Mouse (Mus musculus): ENCODE measurements around the gene Timeless.

Timeless gene

GRCm38 (mm10) chr10:128296370-128297090 lies 64.7 kb downstream of the Timeless start:
- no peak for DNase-seq (ENCODE audit: low read depth, low spot score)

GRCm38 (mm10) chr10:128297221-128297620 lies 65.4 kb downstream of the Timeless start:
- DNase-seq (ENCODE audit: low read depth, low spot score), result no peak

- no peak for DNase-seq (ENCODE audit: low read depth, low spot score)
These were observed 65.8 kb downstream of the Timeless start for GRCm38 (mm10) chr10:128297622-128298021.

- DNase-seq (ENCODE audit: low read depth, low spot score), result no peak
These were observed 66.4 kb downstream of the Timeless start for GRCm38 (mm10) chr10:128298243-128298642.

- DNase-seq (ENCODE audit: low read depth, low spot score), result no peak
These were observed 66.9 kb downstream of the Timeless start, which contains the start of gene Il23a for GRCm38 (mm10) chr10:128298702-128299171. Gene Il23a, minus strand, starts transcription at chr10:128298752.

- no peak for DNase-seq (ENCODE audit: low read depth, low spot score)
These were observed 70.5 kb downstream of the Timeless start for GRCm38 (mm10) chr10:128302357-128302756.
